Mouse (Mus musculus): ENCODE data around the gene Krtap24-1.

- TF ChIP-seq CTCF (IDR thresholded peaks at IDR 0.05; ENCODE audit: low read depth) = no peak
- TF ChIP-seq EP300 (optimal IDR thresholded peaks at IDR 0.05) = no peak
Observed at GRCm38 (mm10) chr16:88569096-88569495, 43.0 kb downstream of the Krtap24-1 start.

All from stomach, postnatal 0 days (tissue).